Mouse (Mus musculus): ENCODE data around the gene Zfp652. TPM values are rescaled to one million over a fixed set of nuclear protein-coding genes. Genes with fewer than 3 reads are reported as not detected.

Zfp652 gene
- polyA plus RNA-seq, 1 experiment: 93.0 TPM

GRCm38 (mm10) chr11:95719356-95719755, 6.9 kb downstream of the Zfp652 start:
- TF ChIP-seq POLR2A (IDR thresholded peaks at IDR 0.05; ENCODE audit: insufficient read depth, low read depth, low read length) (no peak), CTCF (IDR thresholded peaks at IDR 0.05; ENCODE audit: insufficient read depth, low read depth, low read length) (no peak)
- Histone ChIP-seq H3K27ac (ENCODE audit: insufficient read depth, low read depth, low read length) (no peak overlapping the region), H3K4me1 (ENCODE audit: control insufficient read depth, insufficient read depth, low read length) (peaks cover 3% of the 10 kb centered on the region), H3K4me3 (ENCODE audit: insufficient read depth, low read depth, low read length) (no peak overlapping the region)
- WGBS: 77% methylated on average over 3 of the region's 3 CpGs

DNA sequence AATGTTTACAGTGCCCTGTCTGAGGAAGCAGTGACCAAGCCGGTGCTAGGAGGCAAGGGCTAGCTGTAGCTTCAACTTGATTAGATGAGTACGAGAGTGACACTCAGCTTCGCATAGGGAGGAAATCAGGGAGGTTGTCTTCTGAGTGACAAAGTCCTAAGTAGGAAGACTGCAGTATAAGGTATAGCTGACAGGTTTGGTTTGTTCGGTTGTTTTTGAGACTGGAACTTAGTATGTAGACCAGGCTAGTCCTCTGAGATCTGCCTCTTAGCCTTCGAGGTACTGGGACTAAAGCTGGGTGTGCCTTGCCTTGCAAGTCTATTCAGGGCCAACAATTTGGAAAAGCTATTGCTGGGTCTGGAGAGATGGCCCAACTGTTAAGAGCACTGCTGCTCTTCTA, 10.8 kb downstream of the Zfp652 start, which contains the start of gene B130006D01Rik:
B130006D01Rik (plus strand) TSS at position 301 of the 400 bp plus-strand sequence.
- H3K27ac ChIP-seq (ENCODE audit: insufficient read depth, low read depth, low read length): no peak within 1 kb of the TSS
- no peak within 1 kb of the TSS for H3K4me3 ChIP-seq (ENCODE audit: insufficient read depth, low read depth, low read length)
- 0 out of 2 replicates have a peak, but pooled peaks cover 2% of the 10 kb centered on the region for H3K4me1 ChIP-seq (ENCODE audit: control insufficient read depth, insufficient read depth, low read length)
- WGBS: 94% methylated on average over 5 of the region's 5 CpGs
- TF ChIP-seq POLR2A (IDR thresholded peaks at IDR 0.05; ENCODE audit: insufficient read depth, low read depth, low read length) (no peak), CTCF (IDR thresholded peaks at IDR 0.05; ENCODE audit: insufficient read depth, low read depth, low read length) (no peak)

GRCm38 (mm10) chr11:95724466-95724865, 12.0 kb downstream of the Zfp652 start:
- TF ChIP-seq POLR2A (IDR thresholded peaks at IDR 0.05; ENCODE audit: insufficient read depth, low read depth, low read length) (no peak), CTCF (IDR thresholded peaks at IDR 0.05; ENCODE audit: insufficient read depth, low read depth, low read length) (no peak)
- Histone ChIP-seq H3K27ac (ENCODE audit: insufficient read depth, low read depth, low read length) (no peak overlapping the region), H3K4me1 (ENCODE audit: control insufficient read depth, insufficient read depth, low read length) (0 out of 2 replicates have a peak, but pooled peaks cover 2% of the 10 kb centered on the region), H3K4me3 (ENCODE audit: insufficient read depth, low read depth, low read length) (no peak overlapping the region)
- 94% methylated on average over 4 of the region's 4 CpGs for WGBS

DNA sequence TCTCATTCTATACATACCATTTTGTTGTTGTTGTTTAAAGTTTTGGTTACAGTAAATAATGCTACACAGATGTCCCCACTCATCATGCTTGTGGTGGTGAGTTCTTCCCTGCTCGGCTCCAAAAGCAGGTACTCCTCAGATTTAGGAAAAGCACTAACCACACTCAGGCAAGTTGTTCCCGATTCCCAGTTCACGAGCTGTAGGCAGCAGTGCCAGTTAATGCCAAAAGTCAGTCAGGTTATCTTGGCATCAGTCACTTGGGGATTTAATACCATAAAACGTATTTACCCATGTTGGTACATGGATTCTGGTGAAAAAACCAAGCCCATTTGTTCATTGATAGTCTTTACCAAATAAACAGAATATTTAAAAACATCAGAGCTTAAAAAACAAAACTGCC, 13.7 kb downstream of the Zfp652 start:
- Histone ChIP-seq H3K4me1 (ENCODE audit: control insufficient read depth, insufficient read depth, low read length) (0 out of 2 replicates have a peak, but pooled peaks cover 2% of the 10 kb centered on the region), H3K27ac (ENCODE audit: insufficient read depth, low read depth, low read length) (no peak overlapping the region), H3K4me3 (ENCODE audit: insufficient read depth, low read depth, low read length) (no peak overlapping the region)
- WGBS: 74% methylated on average over 4 of the region's 4 CpGs
- TF ChIP-seq CTCF (IDR thresholded peaks at IDR 0.05; ENCODE audit: insufficient read depth, low read depth, low read length) (no peak), POLR2A (IDR thresholded peaks at IDR 0.05; ENCODE audit: insufficient read depth, low read depth, low read length) (no peak)

- Histone ChIP-seq H3K4me1 (ENCODE audit: control insufficient read depth, insufficient read depth, low read length) (0 out of 2 replicates have a peak, but pooled peaks cover 2% of the 10 kb centered on the region), H3K27ac (ENCODE audit: insufficient read depth, low read depth, low read length) (no peak overlapping the region), H3K4me3 (ENCODE audit: insufficient read depth, low read depth, low read length) (no peak overlapping the region)
- TF ChIP-seq POLR2A (IDR thresholded peaks at IDR 0.05; ENCODE audit: insufficient read depth, low read depth, low read length) (no peak), CTCF (IDR thresholded peaks at IDR 0.05; ENCODE audit: insufficient read depth, low read depth, low read length) (no peak)
- 94% methylated on average over 5 of the region's 5 CpGs for WGBS
Measured at GRCm38 (mm10) chr11:95727947-95728346, 15.5 kb downstream of the Zfp652 start.

DNA sequence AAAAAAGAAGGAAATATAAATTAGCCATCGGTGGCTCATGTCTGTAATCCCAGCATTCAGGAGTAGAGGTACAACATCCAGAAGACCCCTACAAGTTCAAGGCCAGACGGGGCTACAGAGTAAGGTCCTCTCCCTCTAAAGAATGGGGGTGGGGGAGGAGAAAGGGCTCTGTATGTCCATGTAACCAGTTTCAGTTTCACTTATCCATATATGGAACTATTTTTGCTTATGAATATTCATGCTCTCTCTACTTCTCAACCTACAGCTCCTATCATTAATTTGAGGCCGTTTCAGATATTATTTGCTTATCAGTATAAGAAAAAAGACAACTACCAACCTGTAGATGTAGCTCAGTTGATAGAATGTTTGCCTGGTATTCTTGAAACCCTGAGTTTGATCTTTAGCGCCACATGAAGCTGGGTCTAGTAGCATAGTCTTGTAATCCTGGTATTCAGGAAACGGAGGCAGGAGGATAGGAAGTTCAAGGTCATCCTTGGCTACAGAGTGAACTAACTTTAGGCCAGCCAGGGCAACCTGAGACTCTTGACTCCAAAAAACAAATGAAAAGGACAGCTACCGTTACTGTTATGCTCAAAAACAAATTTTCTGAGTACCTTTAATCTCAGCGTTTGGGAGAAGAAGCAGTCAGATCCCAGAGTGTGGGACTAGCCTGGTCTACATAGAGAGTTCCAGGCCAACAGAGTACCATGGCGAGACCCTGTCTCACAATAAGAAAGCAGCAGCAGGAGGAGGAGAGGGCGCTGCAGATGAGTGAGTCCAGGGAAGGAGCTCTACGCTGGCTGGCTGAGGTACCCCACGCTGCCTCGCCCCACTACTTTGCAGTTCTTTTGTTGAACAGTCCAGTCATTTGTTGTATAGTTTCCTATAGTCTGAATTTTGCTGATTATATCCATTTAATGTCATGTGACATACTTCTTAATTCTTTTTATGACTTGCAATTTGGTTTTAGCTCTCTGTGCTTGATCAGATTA, 16.7 kb downstream of the Zfp652 start:
- Histone ChIP-seq H3K4me3 (ENCODE audit: insufficient read depth, low read depth, low read length) (no peak overlapping the region), H3K4me1 (ENCODE audit: control insufficient read depth, insufficient read depth, low read length) (0 out of 2 replicates have a peak, but pooled peaks cover 2% of the 10 kb centered on the region), H3K27ac (ENCODE audit: insufficient read depth, low read depth, low read length) (no peak overlapping the region)
- TF ChIP-seq POLR2A (IDR thresholded peaks at IDR 0.05; ENCODE audit: insufficient read depth, low read depth, low read length) (no peak), CTCF (IDR thresholded peaks at IDR 0.05; ENCODE audit: insufficient read depth, low read depth, low read length) (no peak)
- WGBS: 86% methylated on average over 12 of the region's 12 CpGs

DNA sequence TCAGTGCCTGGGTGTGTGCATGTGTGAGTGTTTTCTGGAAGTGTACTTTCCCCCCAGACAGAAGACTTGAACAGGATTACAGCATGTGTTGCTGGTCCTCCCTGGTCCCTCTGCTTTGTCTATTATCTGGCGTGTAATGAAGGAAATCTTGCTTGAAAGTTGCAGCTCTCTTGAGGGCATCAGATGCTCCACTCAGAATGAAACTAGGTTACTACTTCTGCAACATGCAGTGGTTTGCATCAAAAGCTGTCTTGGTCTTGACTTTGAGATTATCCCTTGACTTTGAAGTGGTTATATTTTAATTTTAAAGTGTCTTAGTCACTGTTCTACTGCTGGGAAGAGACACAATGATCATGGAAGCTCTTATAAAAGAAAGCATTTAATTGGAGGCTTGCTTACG, 22.0 kb downstream of the Zfp652 start:
- Histone ChIP-seq H3K27ac (ENCODE audit: insufficient read depth, low read depth, low read length) (no peak overlapping the region), H3K4me1 (ENCODE audit: control insufficient read depth, insufficient read depth, low read length) (peaks cover 4% of the 10 kb centered on the region), H3K4me3 (ENCODE audit: insufficient read depth, low read depth, low read length) (no peak overlapping the region)
- WGBS: 51% methylated on average over 2 of the region's 2 CpGs
- TF ChIP-seq CTCF (IDR thresholded peaks at IDR 0.05; ENCODE audit: insufficient read depth, low read depth, low read length) (no peak), POLR2A (IDR thresholded peaks at IDR 0.05; ENCODE audit: insufficient read depth, low read depth, low read length) (no peak)

- no peak overlapping the region for H3K4me3 ChIP-seq (ENCODE audit: insufficient read depth, low read depth, low read length)
- peaks cover 4% of the 10 kb centered on the region for H3K4me1 ChIP-seq (ENCODE audit: control insufficient read depth, insufficient read depth, low read length)
- no peak overlapping the region for H3K27ac ChIP-seq (ENCODE audit: insufficient read depth, low read depth, low read length)
- TF ChIP-seq POLR2A (IDR thresholded peaks at IDR 0.05; ENCODE audit: insufficient read depth, low read depth, low read length) (no peak), CTCF (IDR thresholded peaks at IDR 0.05; ENCODE audit: insufficient read depth, low read depth, low read length) (no peak)
- WGBS: 54% methylated on average over 3 of the region's 3 CpGs
Measured at GRCm38 (mm10) chr11:95737811-95738210, 25.3 kb downstream of the Zfp652 start.

- no peak overlapping the region for H3K4me3 ChIP-seq (ENCODE audit: insufficient read depth, low read depth, low read length)
- WGBS: 88% methylated on average over 2 of the region's 2 CpGs
- peaks cover 4% of the 10 kb centered on the region for H3K4me1 ChIP-seq (ENCODE audit: control insufficient read depth, insufficient read depth, low read length)
- TF ChIP-seq POLR2A (IDR thresholded peaks at IDR 0.05; ENCODE audit: insufficient read depth, low read depth, low read length) (no peak), CTCF (IDR thresholded peaks at IDR 0.05; ENCODE audit: insufficient read depth, low read depth, low read length) (no peak)
- no peak overlapping the region for H3K27ac ChIP-seq (ENCODE audit: insufficient read depth, low read depth, low read length)
Measured at GRCm38 (mm10) chr11:95744521-95744920, 32.0 kb downstream of the Zfp652 start.
